Mouse (Mus musculus): Measurements from ENCODE around the gene Ccdc124. TPM values are rescaled to one million over a fixed set of nuclear protein-coding genes. Genes with fewer than 3 reads are reported as not detected.
A peak's percentile ranks its signal among the peaks of the same experiment; 100 is the strongest.

Ccdc124 gene
- polyA plus RNA-seq, 1 experiment = 53.4 TPM

DNA sequence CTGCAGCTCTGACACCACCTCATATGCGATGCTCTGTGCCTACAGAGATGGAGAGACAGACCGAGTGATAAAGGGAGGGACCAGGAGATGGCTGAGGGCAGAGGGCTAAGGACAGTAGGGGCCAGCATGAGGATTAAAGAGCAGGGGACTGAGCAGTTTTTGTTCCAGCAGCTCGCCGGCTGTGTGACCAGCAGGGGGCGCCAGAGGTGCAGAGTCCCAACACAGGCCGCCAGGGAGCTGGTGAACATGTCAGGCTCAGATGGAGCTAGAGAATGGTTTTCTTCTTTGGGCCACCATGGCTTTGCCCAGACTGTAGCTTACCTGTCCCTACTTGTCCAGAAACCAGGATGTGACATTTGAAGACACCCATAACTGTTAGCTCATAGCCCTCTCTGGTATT lies 29.2 kb downstream of the Ccdc124 start:
- Histone ChIP-seq H3K27me3 (ENCODE audit: control insufficient read depth, insufficient read depth, low read length) (no peaks in the 10 kb centered on the region), H3K27ac (ENCODE audit: control insufficient read depth, insufficient read depth, low read length) (no peak overlapping the region), H3K4me1 (replicated peaks; ENCODE audit: control insufficient read depth, insufficient read depth, low read length) (peaks cover 11% of the 10 kb centered on the region), H3K4me3 (ENCODE audit: control insufficient read depth, insufficient read depth, low read length) (no peak overlapping the region), H3K36me3 (ENCODE audit: control insufficient read depth, insufficient read depth, low read length) (no peaks in the 10 kb centered on the region)
- peak; percentile 88 for DNase-seq
- TF ChIP-seq CTCF (IDR thresholded peaks at IDR 0.05; ENCODE audit: borderline replicate concordance, control insufficient read depth, extremely low read depth, insufficient read depth, low read length, poor library complexity) = peak; percentile 96
- TF ChIP-seq POLR2A (IDR thresholded peaks at IDR 0.05; ENCODE audit: control insufficient read depth, extremely low read depth, insufficient read depth, low read length, poor library complexity) = no peak
- WGBS = 3% methylated on average over 6 of the region's 6 CpGs

DNA sequence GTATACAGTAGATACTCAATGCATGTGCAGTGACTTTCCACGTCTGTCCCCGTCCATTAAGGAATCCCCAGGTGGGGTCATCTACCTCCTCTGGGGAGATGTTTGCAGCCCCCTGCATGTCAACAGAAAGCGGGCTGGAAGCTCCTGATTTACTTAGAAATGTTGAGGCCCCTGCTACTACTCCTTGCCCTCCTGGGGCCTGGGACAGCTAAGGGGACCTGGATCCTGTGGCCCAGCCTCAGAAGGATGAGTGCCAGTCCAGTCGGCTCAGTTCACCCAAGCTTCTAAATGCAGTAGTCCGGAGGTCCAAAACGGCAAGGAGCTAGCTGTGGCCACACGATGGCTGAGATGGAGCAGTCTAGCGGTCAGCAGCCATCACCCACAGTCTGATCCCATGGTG lies 29.8 kb downstream of the Ccdc124 start:
- TF ChIP-seq POLR2A (IDR thresholded peaks at IDR 0.05; ENCODE audit: control insufficient read depth, extremely low read depth, insufficient read depth, low read length, poor library complexity) (no peak), CTCF (IDR thresholded peaks at IDR 0.05; ENCODE audit: borderline replicate concordance, control insufficient read depth, extremely low read depth, insufficient read depth, low read length, poor library complexity) (no peak)
- DNase-seq = no peak
- no peaks in the 10 kb centered on the region for H3K27me3 ChIP-seq (ENCODE audit: control insufficient read depth, insufficient read depth, low read length)
- H3K4me1 ChIP-seq (replicated peaks; ENCODE audit: control insufficient read depth, insufficient read depth, low read length) = peaks cover 11% of the 10 kb centered on the region
- no peak overlapping the region for H3K4me3 ChIP-seq (ENCODE audit: control insufficient read depth, insufficient read depth, low read length)
- H3K36me3 ChIP-seq (ENCODE audit: control insufficient read depth, insufficient read depth, low read length) = no peaks in the 10 kb centered on the region
- H3K27ac ChIP-seq (ENCODE audit: control insufficient read depth, insufficient read depth, low read length) = no peak overlapping the region
- 91% methylated on average over 8 of the region's 8 CpGs for WGBS

DNA sequence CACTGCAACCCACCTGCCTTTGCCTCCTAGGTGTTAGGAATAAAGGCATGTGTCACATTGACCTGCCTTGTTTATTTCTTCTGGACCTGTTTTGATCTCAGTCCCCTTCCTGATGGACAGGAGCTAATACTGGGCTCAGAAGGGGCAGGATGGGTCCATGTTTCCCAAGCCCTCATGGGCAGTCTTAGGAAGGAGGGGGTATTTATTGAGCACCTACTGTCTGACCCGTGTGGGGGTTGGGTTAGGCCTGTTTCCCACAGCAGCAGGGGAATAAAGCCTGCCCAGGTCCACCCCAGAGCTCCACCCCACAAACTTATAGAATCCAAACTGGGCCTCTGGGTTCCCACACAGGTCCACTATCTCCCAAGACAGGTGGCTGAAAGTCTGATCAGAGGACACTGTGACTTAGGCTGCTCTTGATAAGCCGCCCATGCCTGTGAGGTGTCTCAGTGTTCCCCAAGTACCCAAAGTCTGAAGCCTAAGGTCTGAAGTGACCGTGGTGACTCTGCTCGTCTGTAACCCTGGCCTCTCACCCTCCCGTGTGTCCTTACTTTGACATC lies 30.4 kb downstream of the Ccdc124 start:
- 91% methylated on average over 5 of the region's 5 CpGs for WGBS
- peaks cover 16% of the 10 kb centered on the region for H3K4me1 ChIP-seq (replicated peaks; ENCODE audit: control insufficient read depth, insufficient read depth, low read length)
- TF ChIP-seq POLR2A (IDR thresholded peaks at IDR 0.05; ENCODE audit: control insufficient read depth, extremely low read depth, insufficient read depth, low read length, poor library complexity) = no peak
- TF ChIP-seq CTCF (IDR thresholded peaks at IDR 0.05; ENCODE audit: borderline replicate concordance, control insufficient read depth, extremely low read depth, insufficient read depth, low read length, poor library complexity) = no peak
- no peak for DNase-seq
- no peak overlapping the region for H3K4me3 ChIP-seq (ENCODE audit: control insufficient read depth, insufficient read depth, low read length)
- no peaks in the 10 kb centered on the region for H3K36me3 ChIP-seq (ENCODE audit: control insufficient read depth, insufficient read depth, low read length)
- no peaks in the 10 kb centered on the region for H3K27me3 ChIP-seq (ENCODE audit: control insufficient read depth, insufficient read depth, low read length)
- H3K27ac ChIP-seq (ENCODE audit: control insufficient read depth, insufficient read depth, low read length) = no peak overlapping the region

DNA sequence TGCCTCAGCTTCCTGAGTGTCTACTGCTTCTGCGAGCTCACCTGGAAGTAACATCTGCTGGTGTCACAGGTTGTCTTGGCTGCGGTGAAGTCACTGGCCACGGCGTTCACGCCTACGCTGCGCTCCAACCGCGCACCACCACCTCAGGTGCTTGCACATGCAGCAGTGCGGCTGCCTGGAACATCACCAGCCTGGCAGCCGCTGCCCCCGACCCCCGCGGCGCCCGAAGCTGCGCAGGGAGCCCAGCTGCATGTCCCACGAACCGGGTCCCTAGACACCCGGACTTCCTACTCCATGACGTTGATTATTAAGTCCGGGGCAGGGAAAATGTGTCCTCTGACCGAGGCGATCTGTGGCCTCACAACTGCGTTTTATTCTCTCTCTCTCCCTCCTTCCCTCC lies 31.3 kb downstream of the Ccdc124 start:
- no peak for DNase-seq
- TF ChIP-seq POLR2A (IDR thresholded peaks at IDR 0.05; ENCODE audit: control insufficient read depth, extremely low read depth, insufficient read depth, low read length, poor library complexity) (no peak), CTCF (IDR thresholded peaks at IDR 0.05; ENCODE audit: borderline replicate concordance, control insufficient read depth, extremely low read depth, insufficient read depth, low read length, poor library complexity) (no peak)

DNA sequence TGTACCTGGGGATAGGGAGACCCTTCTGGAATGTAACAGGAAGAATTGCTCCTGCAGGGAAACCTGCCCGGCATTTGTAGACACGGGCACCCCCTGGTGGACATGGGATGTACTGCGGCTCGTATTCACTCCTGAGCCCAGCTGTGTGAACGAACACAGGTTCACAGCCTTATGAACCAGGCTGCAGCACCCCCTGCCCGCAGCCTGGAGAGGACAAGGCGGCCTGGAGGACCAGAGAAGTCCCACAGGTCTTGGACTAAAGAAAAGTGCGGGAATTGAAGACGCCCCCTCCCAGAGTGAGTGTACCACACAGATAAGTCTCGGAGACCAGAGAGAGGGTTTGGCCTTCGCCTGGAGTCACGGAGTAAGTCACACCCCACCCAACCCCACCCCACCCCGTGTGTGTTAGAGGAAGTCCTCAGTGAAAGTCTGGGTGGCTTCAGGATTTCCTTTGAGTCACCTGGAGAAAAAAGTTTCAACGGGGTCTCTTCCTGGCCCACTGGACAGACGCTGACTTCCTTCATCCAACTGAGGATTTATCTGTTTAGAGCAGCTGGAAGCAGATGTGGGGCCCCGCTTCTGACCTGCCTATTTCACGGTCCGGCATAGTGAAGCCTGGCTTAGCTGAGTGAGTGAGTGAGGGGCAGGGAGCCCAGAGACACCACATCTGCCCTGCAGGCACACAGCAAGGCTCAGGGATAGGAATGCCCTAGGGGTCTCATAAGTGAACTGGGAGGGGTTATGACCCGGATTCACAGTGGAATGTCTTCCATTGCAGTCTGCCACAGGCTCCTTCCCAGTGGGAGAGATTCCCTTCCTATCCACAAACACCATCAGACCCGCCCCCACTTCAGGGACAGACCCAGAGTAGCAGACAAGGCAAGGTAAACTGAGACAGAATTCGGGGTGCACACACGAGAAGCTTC lies 32.3 kb downstream of the Ccdc124 start:
- Histone ChIP-seq H3K36me3 (ENCODE audit: control insufficient read depth, insufficient read depth, low read length) (no peaks in the 10 kb centered on the region), H3K4me1 (replicated peaks; ENCODE audit: control insufficient read depth, insufficient read depth, low read length) (peaks cover 16% of the 10 kb centered on the region), H3K27ac (ENCODE audit: control insufficient read depth, insufficient read depth, low read length) (no peak overlapping the region), H3K27me3 (ENCODE audit: control insufficient read depth, insufficient read depth, low read length) (no peaks in the 10 kb centered on the region), H3K4me3 (ENCODE audit: control insufficient read depth, insufficient read depth, low read length) (no peak overlapping the region)
- 22% methylated on average over 22 of the region's 22 CpGs for WGBS
- DNase-seq = peak; percentile 91
- TF ChIP-seq CTCF (IDR thresholded peaks at IDR 0.05; ENCODE audit: borderline replicate concordance, control insufficient read depth, extremely low read depth, insufficient read depth, low read length, poor library complexity) (peak; percentile 93), POLR2A (IDR thresholded peaks at IDR 0.05; ENCODE audit: control insufficient read depth, extremely low read depth, insufficient read depth, low read length, poor library complexity) (no peak)

More for the DNA sequence above, 31.3 kb downstream of the Ccdc124 start:
- Histone ChIP-seq H3K36me3 (ENCODE audit: control insufficient read depth, insufficient read depth, low read length) (no peaks in the 10 kb centered on the region), H3K27ac (ENCODE audit: control insufficient read depth, insufficient read depth, low read length) (no peak overlapping the region), H3K27me3 (ENCODE audit: control insufficient read depth, insufficient read depth, low read length) (no peaks in the 10 kb centered on the region), H3K4me1 (replicated peaks; ENCODE audit: control insufficient read depth, insufficient read depth, low read length) (peaks cover 16% of the 10 kb centered on the region), H3K4me3 (ENCODE audit: control insufficient read depth, insufficient read depth, low read length) (no peak overlapping the region)
- 93% methylated on average over 25 of the region's 25 CpGs for WGBS

DNA sequence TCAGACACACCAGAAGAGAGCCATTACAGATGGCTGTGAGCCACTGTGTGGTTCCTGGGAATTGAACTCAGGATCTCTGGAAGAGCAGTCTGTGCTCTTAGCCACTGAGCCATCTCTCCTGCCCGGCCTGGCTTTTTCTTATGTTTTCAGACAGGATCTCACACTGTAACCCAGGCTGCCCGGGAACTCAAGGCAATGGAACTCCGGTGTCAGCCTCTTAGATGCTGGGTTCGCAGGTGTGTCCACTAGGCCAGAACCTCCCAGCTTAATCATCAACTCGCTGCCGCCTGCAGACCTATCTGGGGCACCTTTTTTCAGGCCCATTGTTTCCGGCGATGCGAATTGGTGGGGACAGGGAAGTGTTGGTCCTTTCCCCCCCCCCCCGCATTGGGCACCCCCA lies 33.1 kb downstream of the Ccdc124 start:
- no peak for DNase-seq
- H3K4me3 ChIP-seq (ENCODE audit: control insufficient read depth, insufficient read depth, low read length) = no peak overlapping the region
- no peak overlapping the region for H3K27ac ChIP-seq (ENCODE audit: control insufficient read depth, insufficient read depth, low read length)
- no peaks in the 10 kb centered on the region for H3K36me3 ChIP-seq (ENCODE audit: control insufficient read depth, insufficient read depth, low read length)
- H3K4me1 ChIP-seq (replicated peaks; ENCODE audit: control insufficient read depth, insufficient read depth, low read length) = peaks cover 16% of the 10 kb centered on the region
- TF ChIP-seq POLR2A (IDR thresholded peaks at IDR 0.05; ENCODE audit: control insufficient read depth, extremely low read depth, insufficient read depth, low read length, poor library complexity) (no peak), CTCF (IDR thresholded peaks at IDR 0.05; ENCODE audit: borderline replicate concordance, control insufficient read depth, extremely low read depth, insufficient read depth, low read length, poor library complexity) (no peak)
- H3K27me3 ChIP-seq (ENCODE audit: control insufficient read depth, insufficient read depth, low read length) = no peaks in the 10 kb centered on the region
- WGBS = 69% methylated on average over 10 of the region's 10 CpGs
